Mouse (Mus musculus): ENCODE data around the gene Erh.

GRCm38 (mm10) chr12:80663935-80664334 lies 19.8 kb upstream of the Erh start:
- TF ChIP-seq CTCF (conservative IDR thresholded peaks at IDR 0.05; ENCODE audit: low read length) (no peak), NANOG (IDR thresholded peaks at IDR 0.05; ENCODE audit: borderline replicate concordance, low read length) (no peak), POU5F1 (IDR thresholded peaks at IDR 0.05; ENCODE audit: borderline replicate concordance, low read length) (no peak)

All from E14TG2a.4 (cell line).